Mouse (Mus musculus): ENCODE measurements around the gene Cfap157. TPM values are rescaled to one million over a fixed set of nuclear protein-coding genes. Genes with fewer than 3 reads are reported as not detected.

Gene Cfap157
- polyA plus RNA-seq, 1 experiment: 0.81 TPM

DNA sequence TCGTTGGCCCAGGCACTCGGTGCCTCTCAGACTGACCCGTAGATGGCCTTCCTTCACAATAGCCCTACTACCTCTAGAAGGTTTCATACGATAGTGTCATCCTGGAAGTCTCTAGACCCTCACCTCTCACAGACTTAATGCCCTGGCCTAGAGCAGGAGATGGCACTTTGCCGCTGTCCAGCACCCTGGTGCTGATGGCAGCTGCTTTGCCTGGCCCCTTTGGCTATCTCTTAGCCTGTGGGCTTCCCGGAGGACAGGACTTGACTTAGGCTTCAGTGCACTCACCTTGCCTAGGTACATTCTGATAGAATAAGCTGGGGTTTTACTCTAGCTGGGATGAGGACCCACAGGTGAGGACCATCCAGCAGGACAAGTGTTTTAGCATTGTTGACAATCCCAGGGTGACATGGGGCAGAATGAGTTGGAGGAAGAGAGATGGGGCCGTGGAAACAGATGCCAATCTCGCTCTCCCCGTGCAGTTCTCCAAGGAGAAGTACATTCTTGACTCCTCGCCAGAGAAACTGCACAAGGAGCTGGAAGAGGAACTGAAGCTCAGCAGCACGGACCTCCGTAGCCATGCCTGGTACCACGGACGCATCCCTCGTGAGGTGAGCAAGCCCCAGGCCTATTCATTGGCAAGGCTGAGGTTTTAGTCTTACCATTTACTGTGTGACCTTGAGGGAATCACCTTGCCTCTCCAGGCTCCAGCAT, 39.8 kb downstream of the Cfap157 start:
- TF ChIP-seq CEBPB (IDR thresholded peaks at IDR 0.05; ENCODE audit: low read depth): no peak
- TF ChIP-seq MAX (IDR thresholded peaks at IDR 0.05): no peak
- TF ChIP-seq MYOD1 (IDR thresholded peaks at IDR 0.05; ENCODE audit: control insufficient read depth, insufficient read length, low read depth): no peak
- no peak for TF ChIP-seq CTCF (IDR thresholded peaks at IDR 0.05; ENCODE audit: control insufficient read depth, insufficient read depth, insufficient read length)
- TF ChIP-seq USF1 (IDR thresholded peaks at IDR 0.05; ENCODE audit: low read depth): no peak
- TF ChIP-seq FOSL1 (IDR thresholded peaks at IDR 0.05; ENCODE audit: insufficient read depth, low read length, poor library complexity, severe bottlenecking): no peak
- no peak for TF ChIP-seq MYOG (IDR thresholded peaks at IDR 0.05; ENCODE audit: control insufficient read depth, extremely low read depth, insufficient read length)
- Histone ChIP-seq H3K79me3 (ENCODE audit: low read depth) (no peaks in the 10 kb centered on the region), H3K4me3 (ENCODE audit: insufficient read depth, poor library complexity, severe bottlenecking) (no peak overlapping the region), H3K27me3 (ENCODE audit: control insufficient read depth, insufficient read depth, insufficient read length) (peaks cover 66% of the 10 kb centered on the region), H3K79me2 (ENCODE audit: control insufficient read depth, insufficient read depth) (no peaks in the 10 kb centered on the region), H3ac (ENCODE audit: control insufficient read depth, insufficient read length, low read depth) (no peak overlapping the region), H3K36me3 (ENCODE audit: control insufficient read depth, insufficient read depth) (no peaks in the 10 kb centered on the region)

DNA sequence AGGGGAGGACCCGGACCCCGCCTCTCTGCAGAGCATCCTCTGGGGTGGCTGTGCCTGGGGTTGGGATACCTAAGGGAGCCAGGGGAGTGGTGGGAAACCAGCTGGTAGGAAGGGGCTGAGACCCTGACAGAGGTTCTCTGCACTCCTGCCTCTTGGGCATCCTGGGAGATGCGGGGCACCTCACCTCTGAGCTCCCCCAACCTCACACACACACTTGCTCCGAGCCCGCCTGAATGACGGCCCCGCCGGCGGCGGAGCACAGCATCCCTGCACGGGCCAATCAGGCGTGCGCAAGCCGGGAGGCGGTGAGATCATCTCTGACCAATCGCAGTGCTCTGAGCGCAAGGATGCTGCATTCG, 42.1 kb downstream of the Cfap157 start:
- TF ChIP-seq FOSL1 (IDR thresholded peaks at IDR 0.05; ENCODE audit: insufficient read depth, low read length, poor library complexity, severe bottlenecking) (no peak), CTCF (IDR thresholded peaks at IDR 0.05; ENCODE audit: control insufficient read depth, insufficient read depth, insufficient read length) (no peak), MYOG (IDR thresholded peaks at IDR 0.05; ENCODE audit: control insufficient read depth, extremely low read depth, insufficient read length) (no peak), MAX (IDR thresholded peaks at IDR 0.05) (no peak), USF1 (IDR thresholded peaks at IDR 0.05; ENCODE audit: low read depth) (no peak), MYOD1 (IDR thresholded peaks at IDR 0.05; ENCODE audit: control insufficient read depth, insufficient read length, low read depth) (no peak), CEBPB (IDR thresholded peaks at IDR 0.05; ENCODE audit: low read depth) (no peak)
- Histone ChIP-seq H3K4me3 (ENCODE audit: insufficient read depth, poor library complexity, severe bottlenecking) (no peak overlapping the region), H3ac (ENCODE audit: control insufficient read depth, insufficient read length, low read depth) (no peak overlapping the region), H3K79me2 (ENCODE audit: control insufficient read depth, insufficient read depth) (no peaks in the 10 kb centered on the region), H3K27me3 (ENCODE audit: control insufficient read depth, insufficient read depth, insufficient read length) (peaks cover 64% of the 10 kb centered on the region), H3K36me3 (ENCODE audit: control insufficient read depth, insufficient read depth) (no peaks in the 10 kb centered on the region), H3K79me3 (ENCODE audit: low read depth) (no peaks in the 10 kb centered on the region)

DNA sequence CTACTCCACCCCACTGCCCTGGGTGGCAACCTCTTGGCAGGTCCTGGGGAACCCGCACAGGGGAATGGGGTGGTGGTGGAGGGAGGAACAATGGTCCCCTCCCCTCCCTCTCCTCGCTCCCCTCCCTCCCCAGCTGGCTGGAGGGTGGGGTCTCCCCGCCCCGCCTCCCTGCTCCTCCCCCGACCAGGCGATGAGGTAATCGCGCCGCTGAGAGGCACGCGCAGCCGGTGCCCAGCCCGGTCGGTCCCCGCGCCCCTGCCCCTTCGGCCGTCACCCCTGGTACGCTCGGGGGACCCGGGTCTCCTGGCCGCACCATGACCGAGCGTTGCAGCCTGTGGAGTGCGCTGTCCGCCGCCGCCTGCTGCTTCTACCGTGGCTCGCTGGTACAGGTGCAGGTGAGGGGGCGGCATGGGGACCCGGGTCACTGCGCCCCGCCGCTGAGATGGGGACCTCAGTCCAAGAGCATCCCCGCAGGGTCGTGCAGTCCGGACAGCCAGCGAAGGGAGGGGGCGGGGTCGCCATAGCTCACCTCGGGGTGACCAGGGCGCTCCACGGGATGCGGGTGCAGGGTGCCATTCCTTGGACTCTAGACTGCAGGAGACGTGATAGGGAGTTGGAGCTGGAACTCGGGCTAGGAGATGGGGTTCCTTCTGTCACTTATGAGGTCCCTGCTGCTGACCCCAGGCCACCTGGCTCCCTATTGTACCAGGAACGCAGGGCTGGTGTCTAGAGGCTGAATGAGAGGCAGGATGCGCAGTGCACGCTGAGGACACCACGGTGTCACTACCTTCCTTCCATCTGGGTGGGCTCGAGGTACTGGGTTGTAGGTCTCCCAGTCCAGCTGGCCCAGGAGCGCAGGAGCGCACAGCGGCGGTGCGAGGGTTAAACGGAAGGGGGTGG, 42.7 kb downstream of the Cfap157 start:
- peaks cover 57% of the 10 kb centered on the region for H3K27me3 ChIP-seq (ENCODE audit: control insufficient read depth, insufficient read depth, insufficient read length)

DNA sequence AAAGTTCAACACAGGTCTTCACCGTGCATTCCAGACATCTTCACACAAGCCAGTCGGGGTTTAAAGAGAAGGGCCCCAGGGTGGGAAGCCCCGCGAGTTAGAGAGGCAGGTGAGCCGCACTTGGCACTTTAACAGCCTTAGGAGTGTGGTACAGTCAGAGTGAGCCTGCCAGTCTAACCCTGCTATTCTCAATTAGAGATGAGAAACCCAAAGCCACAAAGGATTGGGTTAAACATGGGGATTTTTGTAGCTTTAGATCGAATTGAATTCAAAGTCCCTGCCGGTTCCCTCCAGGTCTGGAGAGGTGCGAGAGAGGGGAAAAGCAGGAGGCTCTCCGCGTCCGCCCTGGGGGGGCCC, 43.3 kb downstream of the Cfap157 start, which contains the start of gene 6330409D20Rik:
TSS of gene 6330409D20Rik (minus strand) at position 101 of the 357 bp plus-strand sequence.
- Histone ChIP-seq H3K79me3 (ENCODE audit: low read depth) (no peaks in the 10 kb centered on the region), H3K36me3 (ENCODE audit: control insufficient read depth, insufficient read depth) (no peaks in the 10 kb centered on the region), H3K27me3 (ENCODE audit: control insufficient read depth, insufficient read depth, insufficient read length) (peaks cover 51% of the 10 kb centered on the region), H3K4me3 (ENCODE audit: insufficient read depth, poor library complexity, severe bottlenecking) (no peak within 1 kb of the TSS), H3ac (ENCODE audit: control insufficient read depth, insufficient read length, low read depth) (no peak within 1 kb of the TSS), H3K79me2 (ENCODE audit: control insufficient read depth, insufficient read depth) (no peaks in the 10 kb centered on the region)
- TF ChIP-seq MYOD1 (IDR thresholded peaks at IDR 0.05; ENCODE audit: control insufficient read depth, insufficient read length, low read depth) (no peak), CEBPB (IDR thresholded peaks at IDR 0.05; ENCODE audit: low read depth) (no peak), MYOG (IDR thresholded peaks at IDR 0.05; ENCODE audit: control insufficient read depth, extremely low read depth, insufficient read length) (no peak), MAX (IDR thresholded peaks at IDR 0.05) (no peak), CTCF (IDR thresholded peaks at IDR 0.05; ENCODE audit: control insufficient read depth, insufficient read depth, insufficient read length) (no peak), USF1 (IDR thresholded peaks at IDR 0.05; ENCODE audit: low read depth) (no peak), FOSL1 (IDR thresholded peaks at IDR 0.05; ENCODE audit: insufficient read depth, low read length, poor library complexity, severe bottlenecking) (no peak)

More for the DNA sequence above, 42.7 kb downstream of the Cfap157 start:
- Histone ChIP-seq H3ac (ENCODE audit: control insufficient read depth, insufficient read length, low read depth) (no peak overlapping the region), H3K36me3 (ENCODE audit: control insufficient read depth, insufficient read depth) (no peaks in the 10 kb centered on the region), H3K79me3 (ENCODE audit: low read depth) (no peaks in the 10 kb centered on the region), H3K4me3 (ENCODE audit: insufficient read depth, poor library complexity, severe bottlenecking) (no peak overlapping the region), H3K79me2 (ENCODE audit: control insufficient read depth, insufficient read depth) (no peaks in the 10 kb centered on the region)
- TF ChIP-seq MYOG (IDR thresholded peaks at IDR 0.05; ENCODE audit: control insufficient read depth, extremely low read depth, insufficient read length) (no peak), CTCF (IDR thresholded peaks at IDR 0.05; ENCODE audit: control insufficient read depth, insufficient read depth, insufficient read length) (no peak), FOSL1 (IDR thresholded peaks at IDR 0.05; ENCODE audit: insufficient read depth, low read length, poor library complexity, severe bottlenecking) (no peak), MAX (IDR thresholded peaks at IDR 0.05) (no peak), CEBPB (IDR thresholded peaks at IDR 0.05; ENCODE audit: low read depth) (no peak)

DNA sequence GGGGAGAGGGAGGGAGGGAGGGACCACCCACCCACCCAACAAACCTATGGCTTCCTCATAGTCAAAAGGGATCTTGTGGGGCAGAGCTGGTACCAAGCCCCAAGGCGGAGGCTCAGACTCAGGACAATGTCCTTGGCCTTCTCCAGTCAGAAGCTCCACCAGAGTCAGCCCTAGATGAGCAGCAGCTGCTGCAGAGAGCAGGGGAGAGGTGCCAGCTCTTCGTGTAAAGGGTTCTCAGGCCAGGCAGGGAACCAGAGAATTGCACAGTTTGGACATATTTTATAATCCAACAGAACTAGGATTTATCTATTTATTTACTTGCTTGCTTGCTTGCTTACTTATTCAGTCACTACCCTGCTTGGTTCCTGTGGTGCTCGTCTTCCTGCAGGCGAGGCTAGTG, 44.9 kb downstream of the Cfap157 start:
- peaks cover 38% of the 10 kb centered on the region for H3K27me3 ChIP-seq (ENCODE audit: control insufficient read depth, insufficient read depth, insufficient read length)
- no peak overlapping the region for H3ac ChIP-seq (ENCODE audit: control insufficient read depth, insufficient read length, low read depth)
- TF ChIP-seq FOSL1 (IDR thresholded peaks at IDR 0.05; ENCODE audit: insufficient read depth, low read length, poor library complexity, severe bottlenecking): no peak
- no peak for TF ChIP-seq MYOG (IDR thresholded peaks at IDR 0.05; ENCODE audit: control insufficient read depth, extremely low read depth, insufficient read length)
- no peak for TF ChIP-seq CTCF (IDR thresholded peaks at IDR 0.05; ENCODE audit: control insufficient read depth, insufficient read depth, insufficient read length)
- TF ChIP-seq MAX (IDR thresholded peaks at IDR 0.05): no peak
- no peaks in the 10 kb centered on the region for H3K79me3 ChIP-seq (ENCODE audit: low read depth)
- no peaks in the 10 kb centered on the region for H3K79me2 ChIP-seq (ENCODE audit: control insufficient read depth, insufficient read depth)
- H3K4me3 ChIP-seq (ENCODE audit: insufficient read depth, poor library complexity, severe bottlenecking): no peak overlapping the region
- no peaks in the 10 kb centered on the region for H3K36me3 ChIP-seq (ENCODE audit: control insufficient read depth, insufficient read depth)

Data from C2C12 (cell line).